Mouse (Mus musculus) regulatory T cell (primary cell): ENCODE measurements around the gene Gm5737.

Source experiments
- in situ Hi-C: fragments of 300-600 bp; cut with MboI, MseI; formaldehyde crosslinking; loops from one replicate; pipeline ENCODE4 v1.15.1; 2025; ENCODE audit warnings: high pct_unique_total_duplicates

Gene Gm5737

GRCm38 (mm10) chr7:120842345-120843036 is 30.3 kb downstream of the Gm5737 start, which contains the start of gene Eef2k:
Eef2k (plus strand) TSS chr7:120842831.
- in situ Hi-C loops, result no loop called here

- in situ Hi-C loops, result no loop called here
These were observed 31.0 kb downstream of the Gm5737 start for GRCm38 (mm10) chr7:120843037-120843621.

- in situ Hi-C loops, result no loop called here
These were observed 31.8 kb downstream of the Gm5737 start for GRCm38 (mm10) chr7:120843852-120844435.

GRCm38 (mm10) chr7:120844689-120845088 is 32.5 kb downstream of the Gm5737 start:
- in situ Hi-C loops, result loop anchor here (5.0 kb wide), 1 partner anchor 183 kb away; no protein-coding TSS in a partner anchor

- in situ Hi-C loops, result loop anchor here (5.0 kb wide), 1 partner anchor 178 kb away; no protein-coding TSS in a partner anchor
These were observed 36.8 kb downstream of the Gm5737 start for GRCm38 (mm10) chr7:120848831-120849512.

- in situ Hi-C loops, result no loop called here
These were observed 38.0 kb downstream of the Gm5737 start for GRCm38 (mm10) chr7:120850165-120850564.

- in situ Hi-C loops, result no loop called here
These were observed 47.7 kb downstream of the Gm5737 start for GRCm38 (mm10) chr7:120859854-120860253.

- in situ Hi-C loops, result no loop called here
These were observed 48.8 kb downstream of the Gm5737 start for GRCm38 (mm10) chr7:120860799-120861487.

GRCm38 (mm10) chr7:120861488-120862047 is 49.4 kb downstream of the Gm5737 start:
- in situ Hi-C loops, result no loop called here

- in situ Hi-C loops, result no loop called here
These were observed 50.0 kb downstream of the Gm5737 start for GRCm38 (mm10) chr7:120862196-120862595.

GRCm38 (mm10) chr7:120862626-120863025 is 50.5 kb downstream of the Gm5737 start:
- in situ Hi-C loops, result no loop called here

- in situ Hi-C loops, result no loop called here
These were observed 51.3 kb downstream of the Gm5737 start for GRCm38 (mm10) chr7:120863476-120863875.

- in situ Hi-C loops, result no loop called here
These were observed 52.9 kb downstream of the Gm5737 start for GRCm38 (mm10) chr7:120865100-120865499.

GRCm38 (mm10) chr7:120865832-120866231 is 53.7 kb downstream of the Gm5737 start:
- in situ Hi-C loops, result no loop called here

GRCm38 (mm10) chr7:120866684-120867083 is 54.5 kb downstream of the Gm5737 start:
- in situ Hi-C loops, result no loop called here

- in situ Hi-C loops, result no loop called here
These were observed 55.6 kb downstream of the Gm5737 start for GRCm38 (mm10) chr7:120867720-120868119.

- in situ Hi-C loops, result no loop called here
These were observed 57.7 kb downstream of the Gm5737 start for GRCm38 (mm10) chr7:120869883-120870282.

GRCm38 (mm10) chr7:120870431-120871008 is 58.4 kb downstream of the Gm5737 start:
- in situ Hi-C loops, result no loop called here

GRCm38 (mm10) chr7:120873083-120873482 is 60.9 kb downstream of the Gm5737 start:
- in situ Hi-C loops, result no loop called here

GRCm38 (mm10) chr7:120874021-120874420 is 61.9 kb downstream of the Gm5737 start:
- in situ Hi-C loops, result no loop called here
